Mouse (Mus musculus) olfactory bulb, adult 2 months (tissue): Measurements from ENCODE around the gene Idh1.

Experiments used
- CTCF ChIP-seq: fragments of 200-500 bp; IDR thresholded peaks from 2 replicates; pipeline ENCODE4 v1.5.1; 2012; ENCODE audit warnings: low read depth, mild to moderate bottlenecking, low read length, moderate library complexity; ENCODE audit not compliant: insufficient read depth
- POLR2A ChIP-seq: fragments of 200-500 bp; IDR thresholded peaks from 2 replicates; pipeline ENCODE4 v1.6.1; 2012; ENCODE audit warnings: mild to moderate bottlenecking, low read depth, low read length, moderate library complexity; ENCODE audit not compliant: insufficient read depth

DNA sequence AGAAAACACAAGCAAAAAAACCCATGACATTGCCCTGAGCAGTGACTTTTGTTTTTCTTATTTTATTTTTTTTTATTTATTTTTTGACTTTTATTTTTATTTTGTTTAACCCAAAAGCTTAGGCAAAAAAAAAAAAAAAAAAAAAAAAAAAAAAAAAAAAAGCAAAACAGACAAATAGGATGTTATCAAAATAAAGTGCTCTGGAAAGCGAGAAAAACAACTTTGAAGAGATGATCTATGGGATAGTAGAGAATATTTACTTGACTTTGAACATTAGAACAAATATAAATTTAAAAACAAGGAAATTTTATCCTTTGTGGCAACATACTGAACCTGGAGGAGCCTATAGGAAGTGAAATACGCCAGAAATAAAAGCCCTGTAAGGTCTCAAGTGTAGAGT, 2.3 kb downstream of the Idh1 start:
- TF ChIP-seq CTCF = no peak
- TF ChIP-seq POLR2A = no peak
